Comparison of ENCODE assay signal across 9 mouse cellular contexts in the genomic region with DNA sequence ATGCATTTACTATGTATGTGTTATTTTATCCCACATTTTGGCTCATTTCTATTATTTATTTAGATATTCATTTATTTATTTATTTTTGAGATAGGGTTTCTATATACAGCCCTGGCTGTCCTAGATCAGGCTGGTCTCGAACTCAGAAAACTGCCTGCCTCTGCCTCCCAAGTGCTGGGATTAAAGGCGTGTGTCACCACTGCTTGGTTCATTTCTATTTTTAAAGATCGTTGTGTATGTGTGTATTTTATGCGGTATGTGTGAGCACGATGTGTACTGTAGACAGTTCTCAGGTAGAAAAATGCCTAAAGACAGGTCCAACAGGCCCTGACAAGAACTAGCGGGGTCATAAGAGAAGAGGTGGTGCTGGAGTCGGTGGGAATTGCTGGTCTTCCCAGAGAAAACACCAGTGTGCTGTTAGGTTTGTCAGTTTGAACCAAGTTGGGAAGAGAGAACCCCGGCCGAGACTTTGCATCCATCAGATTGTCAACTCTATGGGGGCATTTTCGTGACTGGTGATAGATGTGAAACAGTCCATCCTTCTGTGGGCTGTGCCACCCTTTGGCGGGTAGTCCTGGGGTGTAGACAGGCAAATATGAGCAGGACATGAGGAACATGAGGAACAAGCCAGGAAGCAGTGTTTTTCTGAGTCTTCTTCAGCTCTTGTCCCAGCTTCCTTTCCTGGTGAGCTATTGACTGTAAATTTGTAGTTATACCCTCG. TPM values are rescaled to one million over a fixed set of nuclear protein-coding genes. Genes with fewer than 3 reads are reported as not detected.
DNase-seq lines count a peak whose midpoint lies in the region; ATAC-seq and TF ChIP-seq lines count a peak whose summit lies in the region.
"Had no signal": no experiment of that assay in that cellular context is flagged by ENCODE, and none has a peak within 500 bp of the region (broad histone marks: within the 10 kb centered on the region; RNA-seq: fewer than 3 reads in every experiment).

No protein-coding gene starts in this region.

- peak overlapping the region; percentile 60; the same call in 1 of the 2 replicates for H3K4me2 ChIP-seq in heart, postnatal 0 days (ENCODE audit: low read depth, low read length)

- no peak for ATAC-seq in heart, postnatal 0 days (ENCODE audit: insufficient read depth, low read depth)
- ATAC-seq: Patski had no signal

- peak overlapping the region; percentile 43 for H3K9ac ChIP-seq in MEL (ENCODE audit: control insufficient read depth, low read depth, low read length, poor library complexity, severe bottlenecking)
- H3K9ac ChIP-seq in heart, postnatal 0 days (replicated peaks; ENCODE audit: low read depth, low read length) = no peak overlapping the region

- TF ChIP-seq RAD21 in MEL (IDR thresholded peaks at IDR 0.05; ENCODE audit: low read depth, low read length) = no peak

- no peak overlapping the region for H3K27ac ChIP-seq in heart, embryonic 10.5 days
- H3K27ac ChIP-seq in MEL (ENCODE audit: control insufficient read depth, low read depth, low read length) = no peak overlapping the region
- peak overlapping the region; percentile 4 for H3K27ac ChIP-seq in heart, postnatal 0 days (ENCODE audit: low read depth)
- H3K27ac ChIP-seq in midbrain, embryonic 10.5 days (replicated peaks) = no peak overlapping the region

- no peaks in the 10 kb centered on the region for H3K79me2 ChIP-seq in MEL (ENCODE audit: control insufficient read depth, insufficient read depth, low read length, poor library complexity)

- H3K4me3 ChIP-seq in heart, embryonic 10.5 days = peak overlapping the region; percentile 66; the same call in 1 of the 2 replicates
- peak overlapping the region; percentile 57 to 61 for H3K4me3 ChIP-seq in MEL (ENCODE audit: control insufficient read depth in 1 of 2, insufficient read depth in 1 of 2, low read depth in 2 of 2, low read length in 2 of 2)
- H3K4me3 ChIP-seq in heart, postnatal 0 days (ENCODE audit: low read depth, low read length) = no peak overlapping the region
- peak overlapping the region; percentile 66 for H3K4me3 ChIP-seq in midbrain, embryonic 10.5 days

- no peaks in the 10 kb centered on the region for H3K9me3 ChIP-seq in heart, embryonic 10.5 days
- H3K9me3 ChIP-seq in MEL (replicated peaks; ENCODE audit: insufficient read depth, low read length) = no peaks in the 10 kb centered on the region
- no peaks in the 10 kb centered on the region for H3K9me3 ChIP-seq in heart, postnatal 0 days (replicated peaks; ENCODE audit: control insufficient read depth, low read length)
- H3K9me3 ChIP-seq in midbrain, embryonic 10.5 days (replicated peaks) = no peaks in the 10 kb centered on the region

- no peak for DNase-seq in heart, embryonic 10.5 days (ENCODE audit: low spot score)
- no peak for DNase-seq in heart, postnatal 36 days
- DNase-seq in MEL (ENCODE audit: low read depth, low spot score) = peak; percentile 68
- no peak for DNase-seq in heart, postnatal 0 days (ENCODE audit: low spot score)
- no peak for DNase-seq in midbrain, embryonic 10.5 days (ENCODE audit: low spot score)
- DNase-seq in left cerebral cortex, postnatal 14 days (ENCODE audit: low spot score in 2 of 2) = no peak
- no peak for DNase-seq in layer of hippocampus, adult 18-20 months (ENCODE audit: low spot score in 2 of 2)
- no peak for DNase-seq in left cerebral cortex, postnatal 4 days

- 74% methylated on average over 12 of the region's 12 CpGs for WGBS in heart, embryonic 10.5 days
- 72% methylated on average over 12 of the region's 12 CpGs for WGBS in heart, postnatal 0 days
- 81% methylated on average over 12 of the region's 12 CpGs for WGBS in midbrain, embryonic 10.5 days

- no peak for TF ChIP-seq CTCF in MEL (IDR thresholded peaks at IDR 0.05 in 2 of 3, conservative IDR thresholded peaks at IDR 0.05 in 1 of 3; ENCODE audit: control insufficient read depth in 1 of 3, insufficient read depth in 1 of 3, low read depth in 2 of 3, low read length in 3 of 3, poor library complexity in 1 of 3, severe bottlenecking in 1 of 3)
- no peak for TF ChIP-seq CTCF in heart, postnatal 0 days (IDR thresholded peaks at IDR 0.05; ENCODE audit: low read depth)

- TF ChIP-seq EP300 in MEL (IDR thresholded peaks at IDR 0.05; ENCODE audit: low read depth in 1 of 2, low read length in 2 of 2) = no peak
- TF ChIP-seq EP300 in heart, postnatal 0 days (IDR thresholded peaks at IDR 0.05; ENCODE audit: low read depth) = no peak

- TF ChIP-seq POLR2A in MEL (IDR thresholded peaks at IDR 0.05; ENCODE audit: control insufficient read depth in 1 of 2, insufficient read depth in 1 of 2, low read depth in 1 of 2, low read length in 2 of 2, poor library complexity in 1 of 2) = no peak

- H3K36me3 ChIP-seq in heart, embryonic 10.5 days = no peaks in the 10 kb centered on the region
- no peaks in the 10 kb centered on the region for H3K36me3 ChIP-seq in MEL (ENCODE audit: control insufficient read depth in 1 of 2, insufficient read depth in 2 of 2, low read length in 2 of 2)
- H3K36me3 ChIP-seq in heart, postnatal 0 days (replicated peaks; ENCODE audit: control insufficient read depth, insufficient read depth, low read length) = no peaks in the 10 kb centered on the region
- H3K36me3 ChIP-seq in midbrain, embryonic 10.5 days = no peaks in the 10 kb centered on the region

- peaks cover 8% of the 10 kb centered on the region for H3K4me1 ChIP-seq in heart, embryonic 10.5 days
- H3K4me1 ChIP-seq in MEL (ENCODE audit: control insufficient read depth in 1 of 2, insufficient read depth in 2 of 2, low read length in 2 of 2) = peaks cover 0 to 3% of the 10 kb centered on the region in 2 experiments; a peak in 2 of 4 replicates
- H3K4me1 ChIP-seq in heart, postnatal 0 days (ENCODE audit: control insufficient read depth, insufficient read depth) = peaks cover 4% of the 10 kb centered on the region; the same call in 1 of the 2 replicates
- H3K4me1 ChIP-seq in midbrain, embryonic 10.5 days = peaks cover 12% of the 10 kb centered on the region

- peaks cover 3% of the 10 kb centered on the region; the same call in 1 of the 2 replicates for H3K27me3 ChIP-seq in heart, embryonic 10.5 days (ENCODE audit: insufficient read depth, poor library complexity, severe bottlenecking)
- H3K27me3 ChIP-seq in MEL (ENCODE audit: control insufficient read depth in 1 of 2, insufficient read depth in 2 of 2, low read length in 2 of 2) = no peaks in the 10 kb centered on the region
- no peaks in the 10 kb centered on the region for H3K27me3 ChIP-seq in heart, postnatal 0 days (ENCODE audit: control insufficient read depth, insufficient read depth, low read length)
- H3K27me3 ChIP-seq in midbrain, embryonic 10.5 days (ENCODE audit: low read depth, poor library complexity, severe bottlenecking) = no peaks in the 10 kb centered on the region
- H3K27me3 ChIP-seq: Patski had no signal

- intact Hi-C loops in heart, postnatal 36 days (cut with DNase I) = no loop called here
- intact Hi-C loops in left cerebral cortex, postnatal 14 days (cut with DNase I) = no loop called here
- intact Hi-C loops in left cerebral cortex, postnatal 4 days (cut with DNase I) = no loop called here

TF ChIP-seq in MEL, 35 proteins besides CTCF, POLR2A, EP300 and RAD21:
- TF ChIP-seq TBP (IDR thresholded peaks at IDR 0.05; ENCODE audit: low read depth, low read length) (peak; percentile 90), SIN3A (IDR thresholded peaks at IDR 0.05; ENCODE audit: low read length) (no peak)

RNA-seq across cellular contexts. Expression of a gene that starts 8.3 kb away (rescaled TPM):
- polyA plus RNA-seq in heart, embryonic 10.5 days (2016; fragmentation: Nextera tagmentation; extraction: Ambion mirVana) = 0.08 TPM in 1 of 2 replicates, not detected in the other
- total RNA-seq in heart, postnatal 36 days (2021) = under 1 TPM in 1 of 2 experiments, not detected in 1; 0.16 TPM
- not detected in 2 replicates for total RNA-seq in MEL (2012; rRNA removed)
- polyA plus RNA-seq in MEL (2012; ENCODE audit: insufficient read depth in 1 of 2, insufficient read length in 2 of 2, low read depth in 1 of 2, low replicate concordance in 2 of 2, missing spikeins in 1 of 2) = not detected
- total RNA-seq in heart, postnatal 0 days (2014; rRNA removed; ENCODE audit: low replicate concordance) = not detected in 2 replicates
- polyA plus RNA-seq in heart, postnatal 0 days (2015; fragmentation: Nextera tagmentation; extraction: Ambion mirVana) = not detected in 2 replicates
- polyA plus RNA-seq in midbrain, embryonic 10.5 days (2016; fragmentation: Nextera tagmentation; extraction: Ambion mirVana) = not detected in 2 replicates
- total RNA-seq in left cerebral cortex, postnatal 14 days (2021) = not detected
- not detected for total RNA-seq in layer of hippocampus, adult 18-20 months (2021)
- total RNA-seq in left cerebral cortex, postnatal 4 days (2021) = not detected
- polyA plus RNA-seq: Patski had no signal

RNA-seq across cellular contexts. Expression of a gene that starts 28.8 kb away (rescaled TPM):
- not detected in 2 replicates for polyA plus RNA-seq in heart, embryonic 10.5 days (2016; fragmentation: Nextera tagmentation; extraction: Ambion mirVana)
- total RNA-seq in heart, postnatal 36 days (2021) = not detected
- total RNA-seq in MEL (2012; rRNA removed) = not detected in 2 replicates
- polyA plus RNA-seq in MEL (2012; ENCODE audit: insufficient read depth in 1 of 2, insufficient read length in 2 of 2, low read depth in 1 of 2, low replicate concordance in 2 of 2, missing spikeins in 1 of 2) = not detected
- not detected in 2 replicates for total RNA-seq in heart, postnatal 0 days (2014; rRNA removed; ENCODE audit: low replicate concordance)
- polyA plus RNA-seq in heart, postnatal 0 days (2015; fragmentation: Nextera tagmentation; extraction: Ambion mirVana) = not detected in 2 replicates
- not detected in 2 replicates for polyA plus RNA-seq in midbrain, embryonic 10.5 days (2016; fragmentation: Nextera tagmentation; extraction: Ambion mirVana)
- total RNA-seq in left cerebral cortex, postnatal 14 days (2021) = not detected
- total RNA-seq in layer of hippocampus, adult 18-20 months (2021) = not detected
- not detected for total RNA-seq in left cerebral cortex, postnatal 4 days (2021)
- polyA plus RNA-seq: Patski had no signal

RNA-seq across cellular contexts. Expression of a gene that starts 28.8 kb away (rescaled TPM):
- polyA plus RNA-seq in heart, embryonic 10.5 days (2016; fragmentation: Nextera tagmentation; extraction: Ambion mirVana) = not detected in 2 replicates
- total RNA-seq in heart, postnatal 36 days (2021) = not detected
- total RNA-seq in MEL (2012; rRNA removed) = not detected in 2 replicates
- not detected for polyA plus RNA-seq in MEL (2012; ENCODE audit: insufficient read depth in 1 of 2, insufficient read length in 2 of 2, low read depth in 1 of 2, low replicate concordance in 2 of 2, missing spikeins in 1 of 2)
- not detected in 2 replicates for total RNA-seq in heart, postnatal 0 days (2014; rRNA removed; ENCODE audit: low replicate concordance)
- polyA plus RNA-seq in heart, postnatal 0 days (2015; fragmentation: Nextera tagmentation; extraction: Ambion mirVana) = not detected in 2 replicates
- not detected in 2 replicates for polyA plus RNA-seq in midbrain, embryonic 10.5 days (2016; fragmentation: Nextera tagmentation; extraction: Ambion mirVana)
- not detected for total RNA-seq in left cerebral cortex, postnatal 14 days (2021)
- not detected for total RNA-seq in layer of hippocampus, adult 18-20 months (2021)
- total RNA-seq in left cerebral cortex, postnatal 4 days (2021) = not detected
- polyA plus RNA-seq: Patski had no signal
